In genomic region chr7:45801348-45801747, GRCm38 (mm10) we compare ENCODE assay signal across 8 mouse cellular contexts. TPM values are rescaled to one million over a fixed set of nuclear protein-coding genes. Genes with fewer than 3 reads are reported as not detected.
DNase-seq lines count a peak whose midpoint lies in the region; ATAC-seq and TF ChIP-seq lines count a peak whose summit lies in the region.

No protein-coding gene starts in this region.

- DNase-seq in 3134 (ENCODE audit: extremely low read depth, insufficient read length, low spot score) = peak; percentile 79
- peak; percentile 96 for DNase-seq in adrenal gland, postnatal 14 days
- peak; percentile 93 for DNase-seq in embryonic facial prominence, embryonic 10.5 days (ENCODE audit: low spot score)
- DNase-seq in kidney, adult 18-20 months = peak; percentile 95
- DNase-seq in limb, embryonic 11.5 days (ENCODE audit: low spot score) = peak; percentile 97

- no peaks in the 10 kb centered on the region for H3K9me3 ChIP-seq in embryonic facial prominence, embryonic 10.5 days
- H3K9me3 ChIP-seq in limb, embryonic 11.5 days (ENCODE audit: control insufficient read depth, low read length) = no peaks in the 10 kb centered on the region
- no peaks in the 10 kb centered on the region for H3K9me3 ChIP-seq in midbrain, embryonic 13.5 days

- peak; percentile 100 for TF ChIP-seq CTCF in small intestine, adult 2 months (IDR thresholded peaks at IDR 0.05; ENCODE audit: extremely low read depth, insufficient read length, insufficient replicate concordance, low read depth, low read length)

- peaks cover 41% of the 10 kb centered on the region for H3K4me1 ChIP-seq in embryonic facial prominence, embryonic 10.5 days
- peaks cover 10% of the 10 kb centered on the region; the same call in 1 of the 2 replicates for H3K4me1 ChIP-seq in limb, embryonic 11.5 days (ENCODE audit: control insufficient read depth, insufficient read depth, low read length)
- peaks cover 39% of the 10 kb centered on the region for H3K4me1 ChIP-seq in midbrain, embryonic 13.5 days (replicated peaks)
- H3K4me1 ChIP-seq in small intestine, adult 2 months (ENCODE audit: control insufficient read depth, insufficient read depth, insufficient read length, low read length) = peaks cover 22% of the 10 kb centered on the region

- H3K27ac ChIP-seq in embryonic facial prominence, embryonic 10.5 days (replicated peaks) = no peak overlapping the region
- no peak overlapping the region for H3K27ac ChIP-seq in limb, embryonic 11.5 days (replicated peaks; ENCODE audit: low read depth, low read length)
- peak overlapping the region; percentile 40; the same call in 1 of the 2 replicates for H3K27ac ChIP-seq in midbrain, embryonic 13.5 days
- peak overlapping the region; percentile 23 for H3K27ac ChIP-seq in small intestine, adult 2 months (ENCODE audit: insufficient read depth, low read depth, low read length)

- peak overlapping the region; percentile 15; the same call in 1 of the 2 replicates for H3K4me2 ChIP-seq in limb, embryonic 11.5 days (ENCODE audit: low read depth, severe bottlenecking)
- H3K4me2 ChIP-seq in midbrain, embryonic 13.5 days (replicated peaks) = no peak overlapping the region

- TF ChIP-seq POLR2A in small intestine, adult 2 months (IDR thresholded peaks at IDR 0.05; ENCODE audit: low read depth, low read length) = no peak

- H3K4me3 ChIP-seq in embryonic facial prominence, embryonic 10.5 days = peak overlapping the region; percentile 37
- no peak overlapping the region for H3K4me3 ChIP-seq in limb, embryonic 11.5 days (ENCODE audit: low read depth, low read length)
- no peak overlapping the region for H3K4me3 ChIP-seq in midbrain, embryonic 13.5 days (replicated peaks)
- H3K4me3 ChIP-seq in small intestine, adult 2 months (ENCODE audit: low read depth, low read length) = peak overlapping the region; percentile 60

- WGBS in embryonic facial prominence, embryonic 10.5 days = 3% methylated on average over 12 of the region's 12 CpGs
- 5% methylated on average over 12 of the region's 12 CpGs for WGBS in limb, embryonic 11.5 days
- WGBS in midbrain, embryonic 13.5 days = 3% methylated on average over 12 of the region's 12 CpGs
- 1% methylated on average over 12 of the region's 12 CpGs for WGBS in small intestine, adult 2 months

- H3K27me3 ChIP-seq in embryonic facial prominence, embryonic 10.5 days (replicated peaks; ENCODE audit: low read depth, poor library complexity, severe bottlenecking) = peaks cover 47% of the 10 kb centered on the region
- H3K27me3 ChIP-seq in limb, embryonic 11.5 days (ENCODE audit: control insufficient read depth, insufficient read depth, low read length) = peaks cover 10% of the 10 kb centered on the region
- H3K27me3 ChIP-seq in midbrain, embryonic 13.5 days = peaks cover 28% of the 10 kb centered on the region
- peaks cover 8% of the 10 kb centered on the region for H3K27me3 ChIP-seq in small intestine, adult 2 months (ENCODE audit: control insufficient read depth, insufficient read depth, low read length)

- peaks cover 48% of the 10 kb centered on the region for H3K36me3 ChIP-seq in embryonic facial prominence, embryonic 10.5 days (replicated peaks)
- H3K36me3 ChIP-seq in limb, embryonic 11.5 days (ENCODE audit: control insufficient read depth, insufficient read depth, low read length) = no peaks in the 10 kb centered on the region
- H3K36me3 ChIP-seq in midbrain, embryonic 13.5 days = peaks cover 78% of the 10 kb centered on the region
- H3K36me3 ChIP-seq in small intestine, adult 2 months (ENCODE audit: control insufficient read depth, insufficient read depth, low read length) = no peaks in the 10 kb centered on the region

- H3K9ac ChIP-seq in limb, embryonic 11.5 days (ENCODE audit: low read length) = no peak overlapping the region
- H3K9ac ChIP-seq in midbrain, embryonic 13.5 days (replicated peaks) = no peak overlapping the region

- peak; percentile 80 for ATAC-seq in granulocyte monocyte progenitor cell, adult 5-6 weeks (replicated peaks; ENCODE audit: poor library complexity, severe bottlenecking)
- ATAC-seq in limb, embryonic 11.5 days (ENCODE audit: insufficient number of reproducible peaks, low FRiP score, low TSS enrichment, low read depth) = no peak
- peak; percentile 41; the same call in 1 of the 2 replicates for ATAC-seq in midbrain, embryonic 13.5 days

RNA-seq across cellular contexts. Expression of gene Cyth2, which starts 13.0 kb away (rescaled TPM):
- 97.5 and 114 TPM in 2 replicates for total RNA-seq in adrenal gland, postnatal 14 days (2021)
- polyA plus RNA-seq in embryonic facial prominence, embryonic 10.5 days (2016; fragmentation: Nextera tagmentation; extraction: Ambion mirVana) = 157 and 161 TPM in 2 replicates
- 32.7 and 36.3 TPM in 2 replicates for total RNA-seq in granulocyte monocyte progenitor cell, adult 5-6 weeks (2014; fragmentation: Nextera tagmentation)
- 33.1 and 35.3 TPM in 2 replicates for total RNA-seq in granulocyte monocyte progenitor cell, adult 5-6 weeks (2017)
- 176 TPM in 2 replicates for polyA plus RNA-seq in limb, embryonic 11.5 days (2014; fragmentation: Nextera tagmentation; extraction: Ambion mirVana)
- 362 and 363 TPM in 2 replicates for polyA plus RNA-seq in midbrain, embryonic 13.5 days (2015; fragmentation: Nextera tagmentation; extraction: Ambion mirVana)
- 19.2 and 51.4 TPM in 2 replicates for polyA plus RNA-seq in small intestine, adult 2 months (2012; rRNA removed)

RNA-seq across cellular contexts. Expression of gene Sult2b1, which starts 16.9 kb away (rescaled TPM):
- 0.52 and 1.0 TPM in 2 replicates for total RNA-seq in adrenal gland, postnatal 14 days (2021)
- 1.6 and 1.7 TPM in 2 replicates for polyA plus RNA-seq in embryonic facial prominence, embryonic 10.5 days (2016; fragmentation: Nextera tagmentation; extraction: Ambion mirVana)
- 1.3 and 3.3 TPM in 2 replicates for total RNA-seq in granulocyte monocyte progenitor cell, adult 5-6 weeks (2014; fragmentation: Nextera tagmentation)
- 0.39 TPM in 1 of 2 replicates, not detected in the other for total RNA-seq in granulocyte monocyte progenitor cell, adult 5-6 weeks (2017)
- polyA plus RNA-seq in limb, embryonic 11.5 days (2014; fragmentation: Nextera tagmentation; extraction: Ambion mirVana) = 0.77 and 3.2 TPM in 2 replicates
- 5.5 and 5.6 TPM in 2 replicates for polyA plus RNA-seq in midbrain, embryonic 13.5 days (2015; fragmentation: Nextera tagmentation; extraction: Ambion mirVana)
- polyA plus RNA-seq in small intestine, adult 2 months (2012; rRNA removed) = 139 and 454 TPM in 2 replicates

RNA-seq across cellular contexts. Expression of gene Lmtk3, which starts 17.8 kb away (rescaled TPM):
- 7.5 and 9.9 TPM in 2 replicates for total RNA-seq in adrenal gland, postnatal 14 days (2021)
- polyA plus RNA-seq in embryonic facial prominence, embryonic 10.5 days (2016; fragmentation: Nextera tagmentation; extraction: Ambion mirVana) = 2.1 and 3.0 TPM in 2 replicates
- total RNA-seq in granulocyte monocyte progenitor cell, adult 5-6 weeks (2014; fragmentation: Nextera tagmentation) = not detected in 2 replicates
- total RNA-seq in granulocyte monocyte progenitor cell, adult 5-6 weeks (2017) = not detected in 2 replicates
- polyA plus RNA-seq in limb, embryonic 11.5 days (2014; fragmentation: Nextera tagmentation; extraction: Ambion mirVana) = 3.6 and 4.6 TPM in 2 replicates
- 22.8 and 24.0 TPM in 2 replicates for polyA plus RNA-seq in midbrain, embryonic 13.5 days (2015; fragmentation: Nextera tagmentation; extraction: Ambion mirVana)
- 1.9 and 2.1 TPM in 2 replicates for polyA plus RNA-seq in small intestine, adult 2 months (2012; rRNA removed)

RNA-seq across cellular contexts. Expression of gene Kcnj14, which starts 23.2 kb away (rescaled TPM):
- total RNA-seq in adrenal gland, postnatal 14 days (2021) = 0.48 and 0.60 TPM in 2 replicates
- polyA plus RNA-seq in embryonic facial prominence, embryonic 10.5 days (2016; fragmentation: Nextera tagmentation; extraction: Ambion mirVana) = 0.88 and 1.5 TPM in 2 replicates
- 0.47 and 0.71 TPM in 2 replicates for total RNA-seq in granulocyte monocyte progenitor cell, adult 5-6 weeks (2014; fragmentation: Nextera tagmentation)
- total RNA-seq in granulocyte monocyte progenitor cell, adult 5-6 weeks (2017) = not detected in 2 replicates
- polyA plus RNA-seq in limb, embryonic 11.5 days (2014; fragmentation: Nextera tagmentation; extraction: Ambion mirVana) = 1.4 and 1.5 TPM in 2 replicates
- polyA plus RNA-seq in midbrain, embryonic 13.5 days (2015; fragmentation: Nextera tagmentation; extraction: Ambion mirVana) = 0.62 and 0.73 TPM in 2 replicates
- 0.08 and 0.28 TPM in 2 replicates for polyA plus RNA-seq in small intestine, adult 2 months (2012; rRNA removed)

RNA-seq across cellular contexts. Expression of gene Grwd1, which starts 29.4 kb away (rescaled TPM):
- 28.0 and 29.9 TPM in 2 replicates for total RNA-seq in adrenal gland, postnatal 14 days (2021)
- polyA plus RNA-seq in embryonic facial prominence, embryonic 10.5 days (2016; fragmentation: Nextera tagmentation; extraction: Ambion mirVana) = 127 and 132 TPM in 2 replicates
- 30.9 and 33.6 TPM in 2 replicates for total RNA-seq in granulocyte monocyte progenitor cell, adult 5-6 weeks (2014; fragmentation: Nextera tagmentation)
- 21.9 and 27.3 TPM in 2 replicates for total RNA-seq in granulocyte monocyte progenitor cell, adult 5-6 weeks (2017)
- 90.6 and 94.3 TPM in 2 replicates for polyA plus RNA-seq in limb, embryonic 11.5 days (2014; fragmentation: Nextera tagmentation; extraction: Ambion mirVana)
- 39.9 and 41.7 TPM in 2 replicates for polyA plus RNA-seq in midbrain, embryonic 13.5 days (2015; fragmentation: Nextera tagmentation; extraction: Ambion mirVana)
- 8.5 and 10.1 TPM in 2 replicates for polyA plus RNA-seq in small intestine, adult 2 months (2012; rRNA removed)

Comparison
In these comparisons a context has a peak if more than half of its experiments do, and no peak if none do; other contexts are left out.
1. H3K27ac ChIP-seq: peak in midbrain, embryonic 13.5 days (single experiment) and small intestine, adult 2 months (single experiment); none in embryonic facial prominence, embryonic 10.5 days (single experiment) and limb, embryonic 11.5 days (single experiment).
2. H3K4me3 ChIP-seq: peak in embryonic facial prominence, embryonic 10.5 days (single experiment) and small intestine, adult 2 months (single experiment); none in limb, embryonic 11.5 days (single experiment) and midbrain, embryonic 13.5 days (single experiment).
3. RNA of gene Sult2b1, which starts 16.9 kb away (polyA plus RNA-seq): 139 to 454 TPM in small intestine, adult 2 months; 5.5 to 5.6 TPM in midbrain, embryonic 13.5 days, 0.77 to 3.2 TPM in limb, embryonic 11.5 days and 1.6 to 1.7 TPM in embryonic facial prominence, embryonic 10.5 days; every median in the first group is over 10 times any median in the second.
4. Peak in every context shown above with its lines, with median percentiles within 50 percentile points of each other: DNase-seq.